Mouse (Mus musculus): ENCODE measurements around the gene Taldo1.

DNA sequence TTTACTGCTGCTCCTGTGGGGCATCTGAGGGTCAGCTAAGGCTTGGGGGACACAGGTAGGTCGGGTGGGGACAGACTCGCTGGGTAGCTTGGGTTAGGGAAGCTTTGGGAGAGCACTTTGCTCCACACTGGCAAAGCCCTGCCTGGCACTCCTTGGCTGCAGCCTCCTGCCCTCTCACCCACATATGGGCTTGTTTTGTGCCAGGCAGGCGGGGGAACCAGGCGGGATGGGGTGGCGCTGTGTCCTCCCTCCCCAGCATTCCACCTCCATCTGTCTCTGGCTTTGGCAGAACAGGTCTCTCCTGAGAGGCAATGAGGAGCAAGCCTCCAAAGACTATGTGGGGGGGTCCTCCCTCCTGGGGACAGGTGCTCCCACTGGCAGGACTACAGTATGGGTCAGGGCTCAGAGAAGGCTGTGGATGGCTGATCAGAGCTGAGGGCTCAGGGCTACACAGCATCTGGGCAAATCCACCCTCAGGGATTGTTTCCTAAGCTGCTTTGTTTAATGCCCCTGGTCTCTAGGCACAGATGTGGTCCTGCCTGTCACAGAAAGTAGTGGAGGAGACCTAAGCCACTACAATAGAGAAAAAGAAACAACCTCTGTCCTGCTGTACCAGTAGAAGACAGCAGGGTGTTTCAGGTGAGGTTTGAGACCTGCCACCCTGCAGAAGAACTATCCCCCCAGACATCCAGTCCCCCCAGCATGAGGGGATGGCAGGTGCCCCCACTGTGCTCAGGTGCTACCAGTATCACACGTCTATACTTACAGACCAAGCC is 40.9 kb downstream of the Taldo1 start:
- no peak for TF ChIP-seq CTCF (IDR thresholded peaks at IDR 0.05; ENCODE audit: low read depth, low read length)
- TF ChIP-seq POLR2A (IDR thresholded peaks at IDR 0.05; ENCODE audit: insufficient read depth, low read length), result no peak
